Mouse (Mus musculus): ENCODE measurements around the gene Wipf1.

- TF ChIP-seq POLR2AphosphoS2 (IDR thresholded peaks at IDR 0.05; ENCODE audit: insufficient read length, low read depth) (no peak), POLR2A (IDR thresholded peaks at IDR 0.05; ENCODE audit: insufficient read length, low read depth) (no peak), USF1 (IDR thresholded peaks at IDR 0.05; ENCODE audit: low read depth) (no peak), MYOG (IDR thresholded peaks at IDR 0.05; ENCODE audit: control insufficient read depth in 1 of 3, insufficient read depth in 1 of 3, insufficient read length in 2 of 3, low read depth in 2 of 3) (no peak), SRF (IDR thresholded peaks at IDR 0.05; ENCODE audit: control insufficient read depth, insufficient read length, low read depth) (no peak), E2F4 (IDR thresholded peaks at IDR 0.05; ENCODE audit: insufficient read depth) (no peak), REST (IDR thresholded peaks at IDR 0.05; ENCODE audit: insufficient read depth, insufficient read length) (no peak)
Measured at GRCm38 (mm10) chr2:73401689-73402088, 127.8 kb downstream of the Wipf1 start.
